Mouse (Mus musculus) hindbrain, embryonic 12.5 days (tissue): ENCODE measurements around the gene Tmem132b. TPM values are rescaled to one million over a fixed set of nuclear protein-coding genes. Genes with fewer than 3 reads are reported as not detected.
A peak's percentile ranks its signal among the peaks of the same experiment; 100 is the strongest.

Experiments used
- ATAC-seq: fragments of 200-750 bp; cut with Nextera tagmentation; 2 replicates; pipeline ENCODE4 v1.8.0; 2017; ENCODE audit warnings: moderate TSS enrichment; ENCODE audit not compliant: low FRiP score
- H3K27ac ChIP-seq: fragments of 300-500 bp; sonication (generic); 2 replicates; pipeline ENCODE4 v1.5.1; 2016; ENCODE audit warnings: mild to moderate bottlenecking
- H3K27me3 ChIP-seq: fragments of 300-500 bp; sonication (generic); 2 replicates; pipeline ENCODE4 v1.6.1; 2016; ENCODE audit warnings: mild to moderate bottlenecking
- H3K36me3 ChIP-seq: fragments of 300-500 bp; sonication (generic); 2 replicates; pipeline ENCODE4 v1.6.1; 2016; ENCODE audit warnings: mild to moderate bottlenecking
- H3K4me1 ChIP-seq: fragments of 300-500 bp; sonication (generic); 2 replicates; pipeline ENCODE4 v1.6.1; 2016
- H3K4me2 ChIP-seq: fragments of 300-500 bp; sonication (generic); replicated peaks from 2 replicates; pipeline ENCODE4 v1.6.1; 2016; ENCODE audit warnings: mild to moderate bottlenecking
- H3K4me3 ChIP-seq: fragments of 300-500 bp; sonication (generic); 2 replicates; pipeline ENCODE4 v1.5.1; 2016; ENCODE audit warnings: mild to moderate bottlenecking
- H3K9ac ChIP-seq: fragments of 300-500 bp; sonication (generic); 2 replicates; pipeline ENCODE4 v1.6.1; 2016; ENCODE audit warnings: mild to moderate bottlenecking, moderate library complexity
- H3K9me3 ChIP-seq: fragments of 300-500 bp; sonication (generic); replicated peaks from 2 replicates; pipeline ENCODE4 v1.6.1; 2016; ENCODE audit warnings: mild to moderate bottlenecking
- WGBS: fragments of 180-500 bp; shearing (Covaris S2); methylation state at CpG from one replicate; pipeline ENCODE4 v1.1.7; 2016; 5-methylcytosine and 5-hydroxymethylcytosine counted together
- polyA plus RNA-seq: library from polyadenylated mRNA; unstranded; fragments of >200 nt; fragmentation: Nextera tagmentation; extraction: Ambion mirVana; gene quantifications from 2 replicates; pipeline ENCODE4 v1.2.1, GENCODE M21; 2016

The Tmem132b gene
- polyA plus RNA-seq, 1 experiment from 2014 or later: 2.4 TPM

DNA sequence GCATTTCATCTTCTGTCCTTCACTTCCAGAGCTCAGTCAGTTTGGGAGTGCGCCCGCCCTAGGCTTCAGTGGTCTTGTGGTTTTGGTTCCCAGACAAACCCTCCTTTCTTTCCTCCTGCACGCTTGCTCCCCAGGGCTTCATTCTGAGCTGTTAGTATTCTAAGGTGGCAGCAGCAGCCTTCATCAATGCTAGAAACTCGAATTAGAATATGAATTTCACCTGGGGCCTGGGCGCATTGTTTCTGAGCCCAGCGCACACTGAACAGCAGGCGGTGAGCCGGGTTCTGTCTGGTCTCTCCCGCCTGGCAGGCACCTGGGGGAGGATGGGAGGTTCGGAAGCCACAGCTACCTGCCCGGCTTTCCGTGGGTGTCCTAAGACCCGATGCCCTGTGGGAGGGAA is 14.7 kb downstream of the Tmem132b start:
- no peak for ATAC-seq
- Histone ChIP-seq H3K27me3 (peaks cover 15% of the 10 kb centered on the region), H3K9ac (no peak overlapping the region), H3K27ac (no peak overlapping the region), H3K4me3 (no peak overlapping the region), H3K9me3 (0 out of 2 replicates have a peak, but pooled peaks cover 4% of the 10 kb centered on the region), H3K36me3 (no peaks in the 10 kb centered on the region), H3K4me1 (peaks cover 21% of the 10 kb centered on the region), H3K4me2 (no peak overlapping the region; the same call in 1 of the 2 replicates)
- WGBS: 21% methylated on average over 13 of the region's 13 CpGs

DNA sequence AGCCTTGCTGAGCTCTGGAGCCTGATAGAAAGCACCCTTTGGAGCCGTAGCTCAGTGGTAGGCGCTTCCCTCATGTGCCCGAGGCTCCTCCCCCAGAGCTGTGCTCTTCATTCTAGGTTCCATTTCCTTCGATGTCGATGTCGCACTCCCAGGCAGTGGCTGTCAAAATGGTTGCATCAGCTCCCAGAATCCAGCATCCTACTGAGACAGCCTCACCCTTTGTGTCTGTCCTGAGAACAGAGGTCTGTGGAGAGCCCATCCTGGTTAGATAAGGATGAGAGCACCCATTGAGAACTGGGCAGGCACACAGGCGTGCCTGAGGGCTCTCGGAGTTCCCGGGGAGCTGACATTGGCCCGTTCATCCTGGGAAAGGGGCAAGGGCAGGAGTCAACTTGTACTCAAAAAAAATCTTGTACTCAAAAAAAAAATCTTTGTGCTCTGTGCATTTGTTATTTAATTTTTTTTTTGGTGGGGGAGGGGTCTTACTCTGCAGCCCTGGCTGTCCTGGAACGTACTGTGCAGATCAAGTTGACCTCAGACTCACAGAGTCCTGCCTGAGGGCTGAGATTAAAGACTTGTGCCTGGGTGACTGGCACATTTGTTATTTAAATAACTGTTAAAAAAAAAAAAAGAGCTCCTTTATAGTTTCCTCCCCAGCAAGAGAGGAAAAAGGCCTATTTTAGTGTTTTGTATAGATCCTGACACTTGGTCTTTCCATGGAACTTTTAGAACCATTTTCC is 18.3 kb downstream of the Tmem132b start:
- Histone ChIP-seq H3K9me3 (0 out of 2 replicates have a peak, but pooled peaks cover 4% of the 10 kb centered on the region), H3K9ac (no peak overlapping the region), H3K27me3 (peaks cover 15% of the 10 kb centered on the region), H3K27ac (peak overlapping the region; percentile 12; the same call in 1 of the 2 replicates), H3K4me2 (peak overlapping the region; percentile 26), H3K4me3 (no peak overlapping the region), H3K4me1 (peaks cover 21% of the 10 kb centered on the region), H3K36me3 (no peaks in the 10 kb centered on the region)
- 17% methylated on average over 11 of the region's 11 CpGs for WGBS
- ATAC-seq: peak; percentile 33; the same call in 1 of the 2 replicates

DNA sequence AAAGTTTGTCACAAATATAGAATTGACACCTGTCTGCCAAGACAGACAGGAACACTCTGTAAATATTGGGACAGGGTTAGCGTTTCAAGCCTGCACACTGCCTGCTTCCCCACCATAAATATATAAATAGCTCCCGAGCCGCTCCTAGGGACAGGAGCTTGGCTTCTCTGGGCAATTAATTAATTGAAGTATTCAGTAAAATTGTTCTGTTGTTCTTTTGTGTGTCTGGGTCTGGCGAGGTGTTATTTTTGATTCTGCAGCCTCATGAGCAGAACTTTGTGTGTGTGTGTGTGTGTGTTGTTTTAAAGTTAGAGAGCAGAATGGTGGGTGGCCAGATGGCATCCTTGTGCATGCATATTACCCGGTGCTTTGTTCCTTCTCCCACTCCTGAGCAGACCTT is 24.2 kb downstream of the Tmem132b start:
- Histone ChIP-seq H3K4me3 (no peak overlapping the region), H3K9ac (no peak overlapping the region), H3K9me3 (no peaks in the 10 kb centered on the region), H3K4me2 (no peak overlapping the region), H3K36me3 (no peaks in the 10 kb centered on the region), H3K27ac (no peak overlapping the region), H3K27me3 (no peaks in the 10 kb centered on the region), H3K4me1 (no peaks in the 10 kb centered on the region)
- no peak for ATAC-seq
- WGBS: 81% methylated on average over 5 of the region's 5 CpGs

DNA sequence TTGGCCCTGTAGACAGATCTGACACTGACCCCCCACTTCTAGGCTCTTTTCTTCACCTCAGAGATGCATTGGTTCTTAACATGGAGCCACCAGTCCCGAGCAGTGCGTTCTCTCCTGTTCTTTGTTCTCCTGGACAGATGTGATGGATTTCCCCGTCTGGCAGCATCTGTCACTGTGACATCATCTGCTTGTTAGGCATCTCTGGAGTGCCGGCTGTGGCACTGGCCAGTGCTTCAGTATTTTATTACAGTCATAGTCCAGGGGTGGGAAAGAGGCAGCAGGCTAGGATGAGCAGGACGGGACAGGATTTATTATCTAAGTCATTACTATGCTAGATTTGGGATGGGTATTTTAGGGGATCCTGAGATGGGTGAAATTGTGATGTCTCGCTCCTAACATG is 31.9 kb downstream of the Tmem132b start:
- Histone ChIP-seq H3K9me3 (peaks cover 6% of the 10 kb centered on the region), H3K36me3 (no peaks in the 10 kb centered on the region), H3K4me1 (peaks cover 6% of the 10 kb centered on the region; the same call in 1 of the 2 replicates), H3K27ac (peak overlapping the region; percentile 55), H3K27me3 (no peaks in the 10 kb centered on the region), H3K4me3 (no peak overlapping the region), H3K9ac (no peak overlapping the region), H3K4me2 (no peak overlapping the region)
- WGBS: 41% methylated on average over 6 of the region's 6 CpGs
- ATAC-seq: no peak

DNA sequence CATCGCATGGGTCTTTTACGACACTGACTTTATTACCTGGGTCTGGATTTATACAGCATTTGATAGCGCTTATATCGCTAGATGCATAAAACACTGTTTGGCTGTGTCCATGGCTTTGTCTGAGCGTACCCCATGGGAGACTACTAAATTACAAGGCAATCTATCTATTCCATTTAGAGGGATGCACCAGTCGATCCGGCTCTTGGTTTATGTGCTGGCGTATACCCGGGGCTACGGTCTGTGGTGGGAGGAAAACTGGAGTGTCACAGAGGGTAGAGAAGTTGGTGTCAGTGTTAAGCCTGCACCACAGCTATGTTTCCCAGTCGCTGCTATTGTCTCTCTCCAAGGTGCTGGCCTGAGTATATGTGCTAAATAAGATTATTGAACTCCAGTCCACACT is 34.2 kb downstream of the Tmem132b start:
- H3K4me3 ChIP-seq: no peak overlapping the region

DNA sequence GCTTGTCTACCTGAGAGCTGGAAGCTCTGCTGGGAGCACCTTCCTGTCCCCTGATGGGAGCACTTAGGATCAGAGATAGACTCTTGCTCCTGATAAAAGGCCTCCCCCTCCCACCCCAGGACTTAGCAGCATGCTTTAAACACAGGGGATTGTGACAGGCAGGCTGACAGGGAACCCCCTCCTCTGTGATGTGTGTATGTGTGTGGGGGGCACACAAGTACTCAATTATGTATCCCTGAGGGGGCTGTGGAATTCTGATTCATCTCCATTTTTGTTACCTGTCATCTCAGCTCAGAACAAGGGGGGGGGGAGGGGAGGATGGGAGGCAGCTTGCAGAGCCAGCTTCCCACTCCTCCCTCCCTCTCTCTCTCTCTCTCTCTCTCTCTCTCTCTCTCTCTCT is 36.9 kb downstream of the Tmem132b start:
- H3K9me3 ChIP-seq: no peaks in the 10 kb centered on the region
- H3K4me1 ChIP-seq: peaks cover 3% of the 10 kb centered on the region; the same call in 1 of the 2 replicates
- H3K36me3 ChIP-seq: no peaks in the 10 kb centered on the region
- no peak overlapping the region for H3K27ac ChIP-seq
- H3K9ac ChIP-seq: no peak overlapping the region
- no peak overlapping the region for H3K4me2 ChIP-seq
- H3K4me3 ChIP-seq: no peak overlapping the region
- no peak for ATAC-seq
- no peaks in the 10 kb centered on the region for H3K27me3 ChIP-seq

More for the DNA sequence above, 34.2 kb downstream of the Tmem132b start:
- H3K27ac ChIP-seq: no peak overlapping the region
- no peaks in the 10 kb centered on the region for H3K36me3 ChIP-seq
- H3K4me1 ChIP-seq: peaks cover 6% of the 10 kb centered on the region; the same call in 1 of the 2 replicates
- H3K9ac ChIP-seq: no peak overlapping the region
- ATAC-seq: no peak
- peaks cover 6% of the 10 kb centered on the region for H3K9me3 ChIP-seq
- no peak overlapping the region for H3K4me2 ChIP-seq
- WGBS: 68% methylated on average over 11 of the region's 11 CpGs
- H3K27me3 ChIP-seq: no peaks in the 10 kb centered on the region

DNA sequence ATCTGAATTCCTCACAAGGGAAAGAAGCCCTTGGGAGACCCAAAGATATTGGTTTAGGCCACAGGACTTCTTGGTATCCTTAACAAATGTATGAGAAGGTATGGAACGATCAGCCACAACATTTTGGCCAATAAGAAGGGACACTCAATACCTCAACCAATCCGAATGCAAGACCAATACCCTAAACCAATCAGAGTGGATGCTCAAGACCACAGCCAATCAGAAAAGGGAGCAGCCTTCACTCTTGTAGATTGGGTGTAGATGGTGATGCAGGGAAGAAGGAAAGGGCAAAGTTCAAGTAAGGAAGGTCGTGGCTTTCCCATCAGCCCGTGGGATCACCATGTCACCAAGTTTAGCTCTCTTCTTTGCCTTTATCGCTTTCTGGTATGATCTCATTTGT is 40.4 kb downstream of the Tmem132b start:
- Histone ChIP-seq H3K36me3 (no peaks in the 10 kb centered on the region), H3K9me3 (no peaks in the 10 kb centered on the region), H3K27me3 (no peaks in the 10 kb centered on the region), H3K4me1 (peaks cover 10% of the 10 kb centered on the region), H3K4me2 (no peak overlapping the region), H3K9ac (no peak overlapping the region), H3K27ac (no peak overlapping the region), H3K4me3 (no peak overlapping the region)
- no peak for ATAC-seq
- 88% methylated on average over 5 of the region's 5 CpGs for WGBS

DNA sequence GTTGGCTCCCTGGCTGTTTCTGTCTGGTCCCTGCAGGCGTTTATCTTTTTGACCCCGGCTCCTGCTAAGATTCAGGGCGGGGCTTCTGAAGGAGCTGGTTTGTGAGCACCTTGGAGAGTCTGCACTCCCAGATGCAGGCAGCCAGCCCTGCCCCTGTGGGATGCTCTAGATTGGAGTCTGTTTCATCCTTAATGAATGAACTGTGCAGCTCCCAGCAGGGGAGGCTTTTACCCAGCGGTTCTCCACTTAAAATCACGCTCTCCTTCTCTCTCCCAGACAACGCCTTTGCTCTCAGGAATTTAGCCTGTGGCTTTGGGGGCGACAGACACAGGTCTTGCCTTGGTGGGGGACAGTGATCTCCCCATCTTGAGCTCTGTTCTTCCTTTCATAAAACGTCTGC is 43.3 kb downstream of the Tmem132b start:
- no peak for ATAC-seq

DNA sequence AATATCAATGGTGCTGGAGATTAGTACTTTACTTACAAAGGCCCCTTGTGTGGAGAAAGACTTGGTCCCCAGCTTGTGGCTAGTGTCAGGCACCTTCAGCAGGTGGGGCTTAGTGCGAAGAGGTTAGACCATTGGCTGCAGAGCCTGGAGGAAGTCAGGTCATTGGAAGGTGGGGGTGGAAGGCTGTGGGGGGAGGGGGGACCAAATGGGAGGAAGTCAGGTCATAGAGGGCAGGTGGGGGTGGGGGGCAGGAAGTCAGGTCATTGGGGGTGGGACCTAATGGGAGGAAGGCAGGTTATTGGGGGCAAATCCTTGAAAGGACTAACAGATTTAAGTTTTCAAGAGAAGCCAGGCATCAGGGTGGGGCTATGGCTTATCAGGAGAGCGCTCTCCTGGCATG is 44.3 kb downstream of the Tmem132b start:
- 94% methylated on average over 2 of the region's 2 CpGs for WGBS
- Histone ChIP-seq H3K36me3 (no peaks in the 10 kb centered on the region), H3K27ac (no peak overlapping the region), H3K27me3 (no peaks in the 10 kb centered on the region), H3K9ac (no peak overlapping the region), H3K4me3 (no peak overlapping the region), H3K9me3 (no peaks in the 10 kb centered on the region), H3K4me2 (no peak overlapping the region), H3K4me1 (peaks cover 10% of the 10 kb centered on the region)
- ATAC-seq: no peak

More for the DNA sequence above, 43.3 kb downstream of the Tmem132b start:
- Histone ChIP-seq H3K4me3 (no peak overlapping the region), H3K9me3 (no peaks in the 10 kb centered on the region), H3K36me3 (no peaks in the 10 kb centered on the region), H3K27ac (peak overlapping the region; percentile 35; the same call in 1 of the 2 replicates), H3K4me1 (peaks cover 10% of the 10 kb centered on the region), H3K27me3 (no peaks in the 10 kb centered on the region), H3K4me2 (no peak overlapping the region), H3K9ac (no peak overlapping the region)
- WGBS: 3% methylated on average over 8 of the region's 8 CpGs

DNA sequence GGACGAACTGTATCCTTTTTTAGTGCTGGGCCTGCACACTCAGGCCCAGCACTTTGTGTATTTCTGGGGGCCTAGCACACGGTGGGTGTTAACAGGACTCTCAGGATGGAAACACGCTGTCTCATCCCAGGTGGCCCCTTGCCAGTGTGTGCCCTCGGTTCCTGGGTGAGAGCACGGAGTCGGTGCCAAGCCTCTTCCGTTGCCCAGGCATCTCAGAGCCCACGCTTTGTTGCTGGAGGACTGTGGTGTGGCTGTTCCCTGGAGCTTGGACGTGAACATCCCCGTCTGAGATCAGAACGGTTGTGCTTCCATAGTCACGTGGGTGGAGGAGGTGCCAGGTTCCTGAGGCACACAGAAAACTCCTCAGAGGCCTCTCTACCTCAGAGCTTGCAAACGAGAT is 47.1 kb downstream of the Tmem132b start:
- ATAC-seq: no peak
- Histone ChIP-seq H3K9ac (no peak overlapping the region), H3K4me1 (peaks cover 10% of the 10 kb centered on the region), H3K27ac (no peak overlapping the region), H3K36me3 (no peaks in the 10 kb centered on the region), H3K9me3 (no peaks in the 10 kb centered on the region), H3K4me2 (no peak overlapping the region), H3K27me3 (no peaks in the 10 kb centered on the region), H3K4me3 (no peak overlapping the region)
- 87% methylated on average over 13 of the region's 13 CpGs for WGBS

DNA sequence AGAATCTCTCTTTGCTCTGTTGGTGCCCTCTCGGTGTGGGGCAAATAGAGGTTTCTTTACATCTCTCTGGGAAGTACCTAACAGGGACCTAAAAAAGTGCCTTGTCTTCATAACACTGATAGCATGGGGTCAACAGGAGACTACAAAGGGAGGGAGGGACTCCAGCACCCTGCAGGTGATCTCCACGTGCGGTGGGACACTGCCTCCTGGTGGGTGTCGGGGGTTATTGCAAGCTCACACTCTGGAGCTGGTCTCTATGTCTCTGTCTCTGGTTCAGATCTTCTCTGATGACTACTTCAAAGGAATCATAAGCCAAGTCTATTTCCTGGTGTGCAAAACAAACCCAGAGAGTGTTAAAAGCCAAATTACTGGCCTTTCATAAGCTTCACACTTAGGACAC is 47.6 kb downstream of the Tmem132b start:
- Histone ChIP-seq H3K27me3 (no peaks in the 10 kb centered on the region), H3K27ac (no peak overlapping the region), H3K9ac (no peak overlapping the region), H3K36me3 (no peaks in the 10 kb centered on the region), H3K4me3 (no peak overlapping the region), H3K9me3 (no peaks in the 10 kb centered on the region), H3K4me1 (peaks cover 12% of the 10 kb centered on the region), H3K4me2 (no peak overlapping the region)
- ATAC-seq: no peak
- WGBS: 45% methylated on average over 4 of the region's 4 CpGs

DNA sequence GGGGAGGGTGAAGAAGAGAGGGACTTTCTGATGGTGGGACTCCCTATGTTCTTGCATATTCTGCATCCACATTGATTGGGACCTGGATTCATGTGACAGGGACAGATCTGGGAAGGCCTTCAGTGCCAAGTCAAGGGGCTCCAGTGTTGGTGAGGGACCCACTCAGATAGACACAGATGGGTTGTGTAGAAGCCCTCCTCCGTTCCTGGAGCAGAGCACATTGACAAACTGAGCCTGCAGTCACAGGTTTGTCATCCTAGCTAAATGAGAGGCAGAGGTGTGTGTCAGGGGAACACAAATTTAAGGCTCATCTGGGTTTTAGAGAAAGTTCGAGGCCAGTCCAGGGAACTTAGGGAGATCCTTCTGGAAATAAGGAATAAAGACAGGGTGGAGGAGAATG is 51.7 kb downstream of the Tmem132b start:
- WGBS: 75% methylated on average over 2 of the region's 2 CpGs
- no peaks in the 10 kb centered on the region for H3K27me3 ChIP-seq
- no peaks in the 10 kb centered on the region for H3K36me3 ChIP-seq
- H3K9ac ChIP-seq: no peak overlapping the region
- no peaks in the 10 kb centered on the region for H3K9me3 ChIP-seq
- 0 out of 2 replicates have a peak, but pooled peaks cover 2% of the 10 kb centered on the region for H3K4me1 ChIP-seq
- H3K4me2 ChIP-seq: no peak overlapping the region
- ATAC-seq: no peak
- H3K27ac ChIP-seq: no peak overlapping the region
- H3K4me3 ChIP-seq: no peak overlapping the region

DNA sequence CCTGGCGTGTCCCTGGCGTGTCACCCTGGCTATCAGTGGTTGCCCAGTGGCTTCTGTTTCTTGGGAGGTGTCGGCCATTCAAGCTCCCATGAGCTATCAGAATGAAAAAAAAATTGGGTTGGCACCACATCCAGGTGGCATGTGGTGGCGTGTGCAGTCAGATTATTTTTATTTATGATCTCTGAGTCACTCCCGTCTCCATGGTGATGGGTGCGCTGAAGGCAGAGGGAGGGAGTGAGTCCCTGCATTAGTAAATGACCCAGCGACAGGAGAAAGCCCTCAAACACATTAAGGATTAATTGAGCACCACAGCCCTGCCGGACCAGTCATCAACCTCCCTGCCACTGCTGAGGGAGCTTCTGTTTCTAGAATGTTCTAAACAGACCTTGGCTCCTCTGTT is 52.3 kb downstream of the Tmem132b start:
- H3K36me3 ChIP-seq: no peaks in the 10 kb centered on the region
- no peak overlapping the region for H3K4me3 ChIP-seq
- ATAC-seq: no peak
- H3K27ac ChIP-seq: no peak overlapping the region
- no peak overlapping the region for H3K9ac ChIP-seq
- H3K27me3 ChIP-seq: no peaks in the 10 kb centered on the region
- H3K9me3 ChIP-seq: no peaks in the 10 kb centered on the region
- peaks cover 4% of the 10 kb centered on the region; the same call in 1 of the 2 replicates for H3K4me1 ChIP-seq
- H3K4me2 ChIP-seq: no peak overlapping the region
- WGBS: 70% methylated on average over 8 of the region's 8 CpGs
